Mouse (Mus musculus) kidney, adult 2 months (tissue): ENCODE measurements at regions not wholly inside any gene's neighbourhood (a gene's known extent, or its start where the extent isn't known, plus 50 kb on each side); places are given as distances from the start of the nearest gene placed in this dataset.

Experiments used
- CTCF ChIP-seq: fragments of 200-500 bp; conservative IDR thresholded peaks from 2 replicates; pipeline ENCODE4 v1.5.1; 2011; ENCODE audit warnings: low read depth, mild to moderate bottlenecking, control low read depth, low read length, moderate library complexity, mixed read lengths; ENCODE audit not compliant: insufficient read depth, insufficient read length
- POLR2A ChIP-seq: fragments of 200-500 bp; IDR thresholded peaks from one replicate; pipeline ENCODE4 v1.6.1; 2011; ENCODE audit warnings: low read depth, low read length, control low read depth

DNA sequence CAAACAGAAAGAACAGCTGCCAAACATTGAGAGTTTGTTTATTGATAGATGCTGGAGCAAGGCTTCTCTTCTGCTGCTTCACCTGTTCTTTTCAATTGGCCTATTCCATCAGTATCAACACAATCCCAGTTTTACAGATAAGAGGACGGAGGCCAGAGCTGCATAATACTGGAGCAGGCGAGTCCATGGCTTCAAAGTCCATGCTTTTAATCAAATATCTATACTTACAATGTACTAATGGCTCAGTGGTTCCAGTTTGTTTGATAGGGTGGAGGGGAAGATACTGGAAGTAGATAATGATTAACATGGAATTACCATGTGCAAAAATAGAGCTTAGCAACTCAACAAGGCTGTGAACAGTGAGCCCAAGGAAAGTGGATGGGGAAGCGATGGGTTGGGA lies 163.2 kb upstream of the Tent5a start:
- TF ChIP-seq POLR2A (no peak), CTCF (no peak)
